Mouse (Mus musculus) olfactory bulb, adult 2 months (tissue): Measurements from ENCODE around the gene Klhl2.

Experiments used
- CTCF ChIP-seq: fragments of 200-500 bp; IDR thresholded peaks from 2 replicates; pipeline ENCODE4 v1.5.1; 2012; ENCODE audit warnings: low read depth, mild to moderate bottlenecking, low read length, moderate library complexity; ENCODE audit not compliant: insufficient read depth
- POLR2A ChIP-seq: fragments of 200-500 bp; IDR thresholded peaks from 2 replicates; pipeline ENCODE4 v1.6.1; 2012; ENCODE audit warnings: mild to moderate bottlenecking, low read depth, low read length, moderate library complexity; ENCODE audit not compliant: insufficient read depth

GRCm38 (mm10) chr8:64831656-64832055 is 18.2 kb downstream of the Klhl2 start:
- TF ChIP-seq CTCF (no peak), POLR2A (no peak)
